Mouse (Mus musculus) layer of hippocampus, adult 2 months (tissue): Measurements from ENCODE around the gene Abca5. TPM values are rescaled to one million over a fixed set of nuclear protein-coding genes. Genes with fewer than 3 reads are reported as not detected.
"Not testable (repeated sequence)": the region's sequence is repeated elsewhere in the genome, so short reads cannot be mapped to it uniquely, and the experiment has no call there.

Source experiments
- DNase-seq, 2 experiments: peaks; one replicate each; pipeline ENCODE4 v3.0.0; 2022; ENCODE audit warnings: low spot score in 2 of 2
- H3K27ac ChIP-seq: fragments of 200-600 bp; 2 replicates; pipeline ENCODE4 v1.8.1; 2022
- H3K4me3 ChIP-seq: fragments of 200-600 bp; 2 replicates; pipeline ENCODE4 v1.8.1; 2022; ENCODE audit warnings: mild to moderate bottlenecking
- CTCF ChIP-seq: fragments of 200-600 bp; conservative IDR thresholded peaks from 2 replicates; pipeline ENCODE4 v1.8.1; 2022; ENCODE audit warnings: antibody characterized with exemption, mild to moderate bottlenecking, moderate library complexity
- total RNA-seq, 2 experiments: library from RNA; stranded (reverse); gene quantifications; 2 replicates each; pipeline ENCODE4 v1.2.3; 2021

Gene Abca5
- total RNA-seq, 2 experiments from 2014 or later: 34.0 to 41.8 TPM

GRCm38 (mm10) chr11:110357756-110358551 is 20.4 kb upstream of the Abca5 start:
- Histone ChIP-seq H3K4me3 (no peak overlapping the region; the same call in 1 of the 2 replicates), H3K27ac (peak overlapping the region; percentile 44; the same call in 1 of the 2 replicates)
- peak; percentile 55 to 62 for DNase-seq
- peak; percentile 91 for TF ChIP-seq CTCF

- not testable (repeated sequence) for DNase-seq, H3K27ac ChIP-seq, H3K4me3 ChIP-seq
These were observed 17.6 kb upstream of the Abca5 start for GRCm38 (mm10) chr11:110355131-110355530.

- no peak overlapping the region for H3K4me3 ChIP-seq
- H3K27ac ChIP-seq: no peak overlapping the region
- TF ChIP-seq CTCF: no peak
- no peak for DNase-seq
These were observed 16.7 kb upstream of the Abca5 start for GRCm38 (mm10) chr11:110354261-110354660.

GRCm38 (mm10) chr11:110348170-110348569 is 10.7 kb upstream of the Abca5 start:
- H3K27ac ChIP-seq: no peak overlapping the region
- no peak for DNase-seq
- no peak overlapping the region for H3K4me3 ChIP-seq
- TF ChIP-seq CTCF: no peak

GRCm38 (mm10) chr11:110347768-110348167 is 10.3 kb upstream of the Abca5 start:
- no peak for DNase-seq
- H3K4me3 ChIP-seq: no peak overlapping the region
- H3K27ac ChIP-seq: no peak overlapping the region
- TF ChIP-seq CTCF: peak; percentile 68

- peak overlapping the region; percentile 90 for H3K27ac ChIP-seq
- no peak for DNase-seq
- no peak for TF ChIP-seq CTCF
- H3K4me3 ChIP-seq: peak overlapping the region; percentile 89
These were observed 665 bp downstream of the Abca5 start for GRCm38 (mm10) chr11:110336814-110337288.

GRCm38 (mm10) chr11:110330093-110330492 is 7.4 kb downstream of the Abca5 start:
- Histone ChIP-seq H3K4me3 (no peak overlapping the region), H3K27ac (peak overlapping the region; percentile 53)
- TF ChIP-seq CTCF: no peak
- DNase-seq: peak; percentile 62 to 70

GRCm38 (mm10) chr11:110322266-110322665 is 15.2 kb downstream of the Abca5 start:
- no peak for DNase-seq
- Histone ChIP-seq H3K27ac (no peak overlapping the region), H3K4me3 (no peak overlapping the region)
- no peak for TF ChIP-seq CTCF

- TF ChIP-seq CTCF: no peak
- Histone ChIP-seq H3K27ac (no peak overlapping the region), H3K4me3 (no peak overlapping the region)
- no peak for DNase-seq
These were observed 30.9 kb downstream of the Abca5 start for GRCm38 (mm10) chr11:110306475-110307168.

- Histone ChIP-seq H3K4me3 (no peak overlapping the region), H3K27ac (no peak overlapping the region)
- no peak for TF ChIP-seq CTCF
- no peak for DNase-seq
These were observed 34.1 kb downstream of the Abca5 start for GRCm38 (mm10) chr11:110303411-110303810.

GRCm38 (mm10) chr11:110297917-110298533 is 39.5 kb downstream of the Abca5 start:
- Histone ChIP-seq H3K4me3 (no peak overlapping the region), H3K27ac (no peak overlapping the region)
- no peak for TF ChIP-seq CTCF
- DNase-seq: no peak

- TF ChIP-seq CTCF: peak; percentile 49
- H3K27ac ChIP-seq: no peak overlapping the region
- no peak overlapping the region for H3K4me3 ChIP-seq
- no peak for DNase-seq
These were observed 46.9 kb downstream of the Abca5 start for GRCm38 (mm10) chr11:110290586-110290985.

GRCm38 (mm10) chr11:110288423-110288822 is 49.1 kb downstream of the Abca5 start:
- no peak for DNase-seq
- peak; percentile 45 for TF ChIP-seq CTCF
- no peak overlapping the region for H3K4me3 ChIP-seq
- no peak overlapping the region for H3K27ac ChIP-seq
